Mouse (Mus musculus): ENCODE measurements around the gene Larp6. TPM values are rescaled to one million over a fixed set of nuclear protein-coding genes. Genes with fewer than 3 reads are reported as not detected.

Larp6 gene
- total and polyA plus RNA-seq, 3 experiments = not detected

DNA sequence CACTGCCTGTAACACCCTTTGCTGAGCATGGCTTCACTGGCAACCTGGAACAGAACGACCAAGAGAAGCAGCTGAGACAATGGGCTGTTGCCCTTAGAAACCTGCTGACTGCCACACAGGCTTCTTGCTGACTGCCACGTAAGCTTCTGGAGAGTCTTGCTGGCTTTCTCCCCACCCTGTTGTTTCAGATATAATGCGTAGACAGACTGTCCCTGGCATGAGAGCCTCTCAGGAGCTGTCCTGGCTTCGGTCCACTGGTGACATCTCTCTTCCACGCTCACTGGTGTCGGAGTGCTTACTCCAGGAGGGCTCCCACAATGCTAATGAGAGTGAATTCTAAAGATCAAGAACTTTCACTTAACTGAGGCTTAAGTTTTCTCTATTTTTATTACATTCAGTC lies 43.9 kb upstream of the Larp6 start:
- no peaks in the 10 kb centered on the region for H3K79me2 ChIP-seq (ENCODE audit: control insufficient read depth, insufficient read depth, low read length, poor library complexity)
- no peaks in the 10 kb centered on the region for H3K4me1 ChIP-seq (ENCODE audit: control insufficient read depth in 1 of 2, insufficient read depth in 2 of 2, low read length in 2 of 2)
- no peaks in the 10 kb centered on the region for H3K9me3 ChIP-seq (replicated peaks; ENCODE audit: insufficient read depth, low read length)
- no peak overlapping the region for H3K27ac ChIP-seq (ENCODE audit: control insufficient read depth, low read depth, low read length)
- DNase-seq (ENCODE audit: low read depth, low spot score) = no peak
- TF ChIP-seq MAFK (IDR thresholded peaks at IDR 0.05; ENCODE audit: borderline replicate concordance, low read depth, low read length) = no peak
- no peak for TF ChIP-seq CTCF (IDR thresholded peaks at IDR 0.05 in 2 of 3, conservative IDR thresholded peaks at IDR 0.05 in 1 of 3; ENCODE audit: control insufficient read depth in 1 of 3, insufficient read depth in 1 of 3, low read depth in 2 of 3, low read length in 3 of 3, poor library complexity in 1 of 3, severe bottlenecking in 1 of 3)
- no peak for TF ChIP-seq NELFE (IDR thresholded peaks at IDR 0.05; ENCODE audit: low read depth, low read length)
- no peak overlapping the region for H3K4me3 ChIP-seq (ENCODE audit: control insufficient read depth in 1 of 2, insufficient read depth in 1 of 2, low read depth in 2 of 2, low read length in 2 of 2)
- no peaks in the 10 kb centered on the region for H3K27me3 ChIP-seq (ENCODE audit: control insufficient read depth in 1 of 2, insufficient read depth in 2 of 2, low read length in 2 of 2)
- H3K9ac ChIP-seq (ENCODE audit: control insufficient read depth, low read depth, low read length, poor library complexity, severe bottlenecking) = no peak overlapping the region
- no peaks in the 10 kb centered on the region for H3K36me3 ChIP-seq (ENCODE audit: control insufficient read depth in 1 of 2, insufficient read depth in 2 of 2, low read length in 2 of 2)

DNA sequence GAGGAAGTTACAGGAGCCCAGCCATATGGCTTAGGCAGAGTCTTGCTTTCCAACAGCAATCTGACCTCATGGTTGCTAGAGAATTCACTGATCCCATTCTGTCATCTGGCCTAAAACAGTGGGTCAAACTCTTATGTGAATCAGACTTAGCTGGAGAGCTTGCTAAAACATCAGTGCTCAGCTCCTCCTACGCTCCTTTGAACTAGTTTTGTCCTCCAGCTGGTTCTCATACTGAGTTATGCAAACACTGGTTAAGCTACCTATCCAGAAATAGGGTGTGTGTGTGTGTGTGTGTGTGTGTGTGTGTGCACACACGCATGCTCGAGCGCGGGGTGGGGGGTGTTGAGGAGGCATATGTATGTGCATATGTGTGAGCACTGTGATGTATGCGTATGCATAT lies 40.2 kb upstream of the Larp6 start:
- Histone ChIP-seq H3K9ac (ENCODE audit: control insufficient read depth, low read depth, low read length, poor library complexity, severe bottlenecking) (no peak overlapping the region), H3K4me3 (ENCODE audit: control insufficient read depth in 1 of 2, insufficient read depth in 1 of 2, low read depth in 2 of 2, low read length in 2 of 2) (no peak overlapping the region), H3K4me1 (ENCODE audit: control insufficient read depth in 1 of 2, insufficient read depth in 2 of 2, low read length in 2 of 2) (no peaks in the 10 kb centered on the region), H3K27ac (ENCODE audit: control insufficient read depth, low read depth, low read length) (no peak overlapping the region), H3K79me2 (ENCODE audit: control insufficient read depth, insufficient read depth, low read length, poor library complexity) (no peaks in the 10 kb centered on the region), H3K36me3 (ENCODE audit: control insufficient read depth in 1 of 2, insufficient read depth in 2 of 2, low read length in 2 of 2) (no peaks in the 10 kb centered on the region), H3K9me3 (replicated peaks; ENCODE audit: insufficient read depth, low read length) (no peaks in the 10 kb centered on the region), H3K27me3 (ENCODE audit: control insufficient read depth in 1 of 2, insufficient read depth in 2 of 2, low read length in 2 of 2) (no peaks in the 10 kb centered on the region)
- no peak for DNase-seq (ENCODE audit: low read depth, low spot score)
- no peak for TF ChIP-seq CHD2 (IDR thresholded peaks at IDR 0.05; ENCODE audit: low read length)
- no peak for TF ChIP-seq POLR2AphosphoS2 (IDR thresholded peaks at IDR 0.05; ENCODE audit: low read length)
- TF ChIP-seq GABPA (IDR thresholded peaks at IDR 0.05; ENCODE audit: low read depth, low read length) = no peak
- TF ChIP-seq MEF2A (IDR thresholded peaks at IDR 0.05; ENCODE audit: extremely low read depth, insufficient replicate concordance, low read depth, low read length, poor library complexity, severe bottlenecking) = no peak
- TF ChIP-seq MAX (IDR thresholded peaks at IDR 0.05; ENCODE audit: low read length) = no peak
- no peak for TF ChIP-seq RAD21 (IDR thresholded peaks at IDR 0.05; ENCODE audit: low read depth, low read length)
- no peak for TF ChIP-seq CHD1 (IDR thresholded peaks at IDR 0.05; ENCODE audit: low read depth, low read length)

DNA sequence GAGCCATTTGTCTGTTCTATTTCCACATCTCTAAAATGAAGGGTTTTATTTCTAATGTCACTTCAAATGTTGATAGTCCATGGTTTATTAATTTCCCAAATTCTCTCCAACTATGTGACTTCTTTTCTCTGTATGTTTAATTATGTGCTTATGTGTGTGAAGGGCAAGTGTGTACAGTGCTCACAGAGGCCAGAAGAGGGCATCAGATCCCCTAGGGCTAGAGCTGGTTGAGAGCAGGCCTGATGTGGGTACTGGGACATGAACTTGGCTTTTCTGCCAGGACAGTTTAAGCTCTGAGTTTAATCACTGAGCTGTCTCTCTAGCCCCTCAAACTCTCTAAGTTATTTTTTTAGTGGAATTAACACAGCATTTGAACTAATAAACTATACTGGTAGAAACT lies 38.0 kb upstream of the Larp6 start:
- Histone ChIP-seq H3K36me3 (ENCODE audit: control insufficient read depth in 1 of 2, insufficient read depth in 2 of 2, low read length in 2 of 2) (no peaks in the 10 kb centered on the region), H3K4me3 (ENCODE audit: control insufficient read depth in 1 of 2, insufficient read depth in 1 of 2, low read depth in 2 of 2, low read length in 2 of 2) (no peak overlapping the region), H3K27me3 (ENCODE audit: control insufficient read depth in 1 of 2, insufficient read depth in 2 of 2, low read length in 2 of 2) (no peaks in the 10 kb centered on the region), H3K79me2 (ENCODE audit: control insufficient read depth, insufficient read depth, low read length, poor library complexity) (no peaks in the 10 kb centered on the region), H3K9me3 (replicated peaks; ENCODE audit: insufficient read depth, low read length) (no peaks in the 10 kb centered on the region), H3K27ac (ENCODE audit: control insufficient read depth, low read depth, low read length) (no peak overlapping the region), H3K4me1 (ENCODE audit: control insufficient read depth in 1 of 2, insufficient read depth in 2 of 2, low read length in 2 of 2) (no peaks in the 10 kb centered on the region), H3K9ac (ENCODE audit: control insufficient read depth, low read depth, low read length, poor library complexity, severe bottlenecking) (no peak overlapping the region)
- peak; percentile 23 for DNase-seq (ENCODE audit: low read depth, low spot score)
- TF ChIP-seq CTCF (IDR thresholded peaks at IDR 0.05 in 2 of 3, conservative IDR thresholded peaks at IDR 0.05 in 1 of 3; ENCODE audit: control insufficient read depth in 1 of 3, insufficient read depth in 1 of 3, low read depth in 2 of 3, low read length in 3 of 3, poor library complexity in 1 of 3, severe bottlenecking in 1 of 3) (peak; percentile 6 to 34 (median 28); a peak in 5 of 6 replicates), SMC3 (IDR thresholded peaks at IDR 0.05; ENCODE audit: low read depth, low read length) (peak; percentile 19; the same call in 1 of the 2 replicates), ETS1 (IDR thresholded peaks at IDR 0.05; ENCODE audit: low read depth, low read length) (no peak), CHD2 (IDR thresholded peaks at IDR 0.05; ENCODE audit: low read length) (no peak)
